Mouse (Mus musculus): ENCODE results near the gene Gm13276.
A peak's percentile ranks its signal among the peaks of the same experiment; 100 is the strongest.
"Not testable (repeated sequence)": the region's sequence is repeated elsewhere in the genome, so short reads cannot be mapped to it uniquely, and the experiment has no call there.

The Gm13276 gene

DNA sequence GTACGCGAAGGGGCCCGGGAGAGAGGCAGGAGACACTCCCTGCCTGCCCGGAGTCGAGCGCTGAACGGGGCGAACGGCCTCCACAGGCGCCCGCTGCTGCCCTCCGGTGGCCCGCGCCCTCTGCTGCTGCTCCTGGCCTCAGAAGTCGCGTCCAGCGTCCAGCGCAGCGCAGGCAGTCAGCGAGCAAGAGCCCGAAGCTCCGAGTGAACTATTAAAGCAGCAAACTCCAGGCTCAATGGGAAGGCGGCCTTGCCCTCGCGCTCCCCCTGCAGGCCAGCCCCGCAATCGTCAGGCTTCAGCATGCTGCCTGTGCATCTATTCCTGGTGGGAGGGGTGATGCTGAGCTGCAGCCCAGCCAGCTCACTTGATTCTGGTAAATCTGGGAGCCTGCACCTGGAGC lies at the start of gene Gm13276:
TSS of gene Gm13276 (plus strand) at position 301 of the 400 bp plus-strand sequence.
- DNase-seq (ENCODE audit: low spot score), result not testable (repeated sequence)

DNA sequence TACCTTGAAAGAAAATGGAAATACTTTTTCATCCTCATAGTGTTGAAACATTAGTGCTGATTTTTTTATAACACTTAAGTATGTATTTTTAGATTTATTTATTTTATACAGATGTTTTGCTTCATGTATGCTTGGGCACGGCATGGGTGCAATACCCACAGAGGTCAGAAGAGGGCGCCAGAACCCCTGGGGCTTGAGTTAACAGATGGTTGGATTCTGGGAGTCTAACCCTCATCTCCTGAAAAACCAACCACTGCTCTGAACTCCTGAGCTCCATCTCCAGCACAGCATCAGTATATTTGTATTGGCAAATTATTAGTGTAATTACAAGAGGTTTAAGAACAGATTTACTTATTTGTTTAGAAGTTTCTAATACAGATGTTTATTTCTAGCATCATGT lies 47.0 kb upstream of the Gm13276 start:
- peak; percentile 62 for DNase-seq (ENCODE audit: low spot score)

DNA sequence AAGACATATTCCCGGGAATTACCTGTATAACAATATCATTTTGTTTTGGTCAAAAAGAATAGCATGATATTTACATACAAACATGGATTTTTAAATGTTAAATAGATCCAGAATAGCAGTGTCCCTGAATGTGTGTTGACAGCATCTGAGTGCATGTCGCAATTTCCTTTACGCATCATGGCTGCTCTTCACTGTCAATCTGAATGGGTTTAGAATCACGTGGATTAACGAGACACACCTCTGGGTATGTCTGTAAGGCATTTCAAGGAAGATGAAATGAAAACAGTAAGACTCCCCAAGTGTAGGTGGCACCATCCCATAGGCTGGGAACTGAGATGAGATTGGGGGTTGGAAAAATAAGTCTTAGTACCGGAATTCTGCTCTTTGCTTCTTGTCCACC lies 46.5 kb upstream of the Gm13276 start:
- DNase-seq (ENCODE audit: low spot score), result no peak

DNA sequence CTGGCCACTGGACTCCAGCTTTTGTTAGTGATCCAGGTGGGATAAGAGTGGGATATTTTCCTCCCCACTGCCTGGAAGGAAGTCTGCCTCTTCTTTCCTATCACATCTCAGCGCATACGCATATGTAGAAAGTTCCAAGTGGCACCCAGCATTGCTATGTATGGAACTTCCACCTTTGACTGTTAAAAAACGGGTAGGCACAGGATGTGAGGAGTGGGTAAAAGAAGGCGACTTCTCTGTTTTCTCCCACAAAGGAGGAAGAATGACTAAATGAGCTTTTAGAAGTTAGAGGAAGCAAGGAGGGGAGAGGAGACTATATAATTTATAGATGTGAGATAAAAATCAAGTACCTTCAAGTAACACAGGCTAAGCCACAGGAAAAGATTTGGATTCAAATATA lies 44.1 kb upstream of the Gm13276 start:
- DNase-seq (ENCODE audit: low spot score), result no peak

DNA sequence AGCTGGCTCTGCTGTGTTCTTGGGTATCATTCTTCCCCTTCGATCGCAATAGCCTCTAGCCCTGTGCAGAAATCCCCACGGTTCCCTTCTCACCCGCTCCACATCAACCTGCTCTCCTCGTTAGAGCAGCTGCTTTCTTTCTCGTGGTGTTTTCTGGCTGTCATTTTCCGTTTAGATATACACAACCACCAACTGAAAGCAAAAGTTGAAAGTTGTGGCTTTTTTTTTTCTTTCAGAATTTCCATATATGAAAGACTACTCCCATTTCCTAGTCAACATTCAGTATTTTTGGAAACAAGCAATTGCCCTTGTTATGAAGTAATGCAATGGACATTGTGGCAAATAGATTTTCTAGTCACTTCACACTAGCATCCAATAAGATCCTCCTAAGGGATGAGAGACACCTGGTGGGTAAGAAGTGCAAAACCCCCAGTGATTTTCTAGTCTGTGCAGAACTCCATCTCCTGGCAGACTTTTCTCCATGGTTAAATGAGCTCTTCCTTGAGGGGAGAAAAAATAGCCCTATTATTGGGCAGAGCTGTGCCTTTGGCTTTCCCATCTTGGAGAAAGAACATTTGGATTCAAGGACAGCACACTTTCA lies 42.6 kb upstream of the Gm13276 start:
- no peak for DNase-seq (ENCODE audit: low spot score)

DNA sequence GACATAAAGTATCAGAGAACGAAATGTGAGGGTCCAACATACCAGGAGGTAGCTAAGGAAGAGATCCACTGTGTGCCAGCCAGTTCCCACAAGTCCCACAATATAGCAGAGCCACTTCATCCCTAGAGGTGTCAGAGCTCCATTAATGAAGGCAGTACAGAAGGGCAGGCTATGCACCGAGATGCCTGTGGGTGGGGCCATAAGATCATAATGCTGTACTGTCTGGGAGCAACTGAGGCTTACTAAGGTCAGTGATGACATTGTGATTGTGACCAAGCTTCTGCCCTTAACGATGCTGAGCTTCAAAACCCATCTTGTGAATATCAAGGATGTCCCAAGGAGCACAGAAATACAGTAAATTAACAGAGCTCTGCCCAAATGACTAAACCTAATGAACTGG lies 41.3 kb upstream of the Gm13276 start:
- no peak for DNase-seq (ENCODE audit: low spot score)

DNA sequence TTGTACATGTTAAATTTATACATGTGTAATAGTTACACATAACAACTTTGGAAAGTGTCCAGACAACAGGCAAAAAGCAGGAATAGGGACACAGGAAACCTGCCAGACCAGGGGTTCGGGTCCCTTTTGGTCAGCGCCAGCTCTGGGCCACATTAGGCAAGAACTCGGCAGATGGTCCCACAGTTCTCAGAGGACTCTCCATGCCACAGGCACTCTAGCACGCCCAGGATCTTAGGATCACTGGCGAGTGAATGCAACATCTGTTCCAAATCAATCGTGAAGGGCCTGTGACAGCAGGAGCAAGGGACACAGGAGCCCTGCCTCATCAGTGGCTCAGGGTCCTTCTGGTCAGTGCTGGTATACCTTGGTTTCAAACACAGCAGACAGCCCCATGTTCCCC lies 35.6 kb upstream of the Gm13276 start:
- no peak for DNase-seq (ENCODE audit: low spot score)

DNA sequence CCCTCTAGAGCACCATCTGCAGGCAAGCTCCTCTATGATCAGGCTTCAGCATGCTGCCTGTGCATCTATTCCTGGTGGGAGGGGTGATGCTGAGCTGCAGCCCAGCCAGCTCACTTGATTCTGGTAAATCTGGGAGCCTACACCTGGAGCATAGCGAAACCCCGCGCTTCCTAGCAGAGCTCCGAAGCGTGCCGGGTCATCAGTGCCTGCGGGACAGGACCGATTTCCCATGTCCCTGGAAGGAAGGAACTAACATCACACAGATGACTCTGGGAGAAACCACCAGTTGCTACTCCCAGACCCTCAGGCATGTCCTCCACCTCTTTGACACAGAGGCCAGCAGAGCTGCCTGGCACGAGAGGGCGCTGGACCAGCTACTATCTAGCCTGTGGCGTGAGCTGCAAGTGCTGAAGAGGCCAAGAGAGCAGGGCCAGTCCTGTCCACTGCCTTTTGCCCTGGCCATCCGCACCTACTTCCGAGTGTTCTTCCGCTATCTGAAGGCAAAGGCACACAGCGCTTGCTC lies 30.6 kb upstream of the Gm13276 start, which contains the start of gene Gm13271:
TSS of gene Gm13271 (plus strand) at position 51 of the 523 bp plus-strand sequence.
- DNase-seq (ENCODE audit: low spot score), result peak; percentile 71

DNA sequence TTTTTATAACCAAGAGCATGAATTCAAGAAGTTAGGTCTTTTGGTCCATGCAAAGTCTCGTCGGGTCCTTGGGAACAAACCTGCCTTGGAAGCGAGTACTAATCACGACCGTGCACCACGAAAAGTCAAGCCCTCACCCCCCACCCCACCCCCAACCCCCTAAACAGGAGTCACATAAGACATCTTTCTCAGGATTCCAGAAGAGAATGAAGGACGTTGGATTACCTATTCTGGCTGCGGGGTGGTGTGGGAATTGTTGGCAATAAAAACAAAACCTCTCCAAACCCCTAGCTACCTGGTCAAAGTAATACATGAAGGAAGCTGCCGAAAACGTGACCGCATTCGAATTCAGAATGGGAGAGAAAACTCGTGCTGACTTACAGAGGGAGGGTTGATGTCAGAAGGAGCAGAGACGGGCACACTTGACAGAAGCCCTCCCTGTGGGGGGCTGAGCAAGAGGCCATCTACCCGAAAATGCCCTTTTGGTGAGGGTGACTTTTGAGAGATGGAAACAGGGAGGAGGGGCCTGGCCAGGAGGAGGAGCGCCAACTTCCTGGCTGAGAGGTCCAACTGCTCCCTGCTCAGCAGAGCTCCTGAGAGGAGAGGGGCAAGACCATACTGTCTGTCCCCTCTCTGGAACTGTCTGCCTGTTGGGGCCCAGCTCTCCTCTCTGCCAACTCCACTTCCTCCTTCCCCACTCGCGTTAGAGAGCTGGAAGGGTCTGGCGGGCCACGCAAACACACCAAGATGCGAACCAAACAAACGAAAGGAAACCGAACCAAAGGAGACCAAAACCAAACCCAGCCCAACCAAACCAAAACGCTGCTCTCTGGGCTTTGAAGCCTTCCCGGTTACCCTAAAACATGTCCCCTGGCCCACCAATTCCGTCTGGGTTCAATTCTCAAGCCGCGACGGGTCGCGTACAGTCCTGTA lies 28.7 kb upstream of the Gm13276 start:
- DNase-seq (ENCODE audit: low spot score), result not testable (repeated sequence)

DNA sequence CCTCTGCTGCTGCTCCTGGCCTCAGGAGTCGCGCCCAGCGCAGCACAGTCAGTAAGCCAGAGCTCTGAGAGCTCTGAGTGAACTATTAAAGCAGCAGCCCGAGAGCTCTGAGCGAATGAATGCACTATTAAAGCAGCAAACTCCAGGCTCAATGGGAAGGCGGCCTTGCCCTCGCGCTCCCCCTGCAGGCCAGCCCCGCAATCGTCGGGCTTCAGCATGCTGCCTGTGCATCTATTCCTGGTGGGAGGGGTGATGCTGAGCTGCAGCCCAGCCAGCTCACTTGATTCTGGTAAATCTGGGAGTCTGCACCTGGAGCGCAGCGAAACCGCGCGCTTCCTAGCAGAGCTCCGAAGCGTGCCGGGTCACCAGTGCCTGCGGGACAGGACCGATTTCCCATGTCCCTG lies 27.9 kb upstream of the Gm13276 start:
- DNase-seq (ENCODE audit: low spot score), result peak; percentile 86

DNA sequence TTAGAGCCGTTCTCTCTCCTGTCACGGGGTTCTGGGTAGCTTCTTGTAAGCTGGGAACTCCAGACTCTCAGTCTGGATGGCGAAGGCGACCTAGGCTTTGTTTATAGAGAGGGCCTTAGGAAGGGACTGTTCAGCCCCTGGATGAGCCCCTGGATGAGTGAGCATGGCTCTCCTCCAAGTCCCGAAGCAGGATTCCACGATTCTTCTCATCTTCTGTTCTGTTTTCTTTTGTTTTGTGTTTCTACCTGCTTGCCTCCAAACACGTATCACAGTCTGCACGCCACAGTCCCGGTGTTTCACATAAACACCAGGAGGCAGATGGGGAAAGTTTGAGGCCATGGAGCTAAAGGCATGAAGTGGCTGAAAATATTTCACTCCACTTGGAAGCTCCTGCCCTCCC lies 26.8 kb upstream of the Gm13276 start:
- DNase-seq (ENCODE audit: low spot score), result not testable (repeated sequence)

DNA sequence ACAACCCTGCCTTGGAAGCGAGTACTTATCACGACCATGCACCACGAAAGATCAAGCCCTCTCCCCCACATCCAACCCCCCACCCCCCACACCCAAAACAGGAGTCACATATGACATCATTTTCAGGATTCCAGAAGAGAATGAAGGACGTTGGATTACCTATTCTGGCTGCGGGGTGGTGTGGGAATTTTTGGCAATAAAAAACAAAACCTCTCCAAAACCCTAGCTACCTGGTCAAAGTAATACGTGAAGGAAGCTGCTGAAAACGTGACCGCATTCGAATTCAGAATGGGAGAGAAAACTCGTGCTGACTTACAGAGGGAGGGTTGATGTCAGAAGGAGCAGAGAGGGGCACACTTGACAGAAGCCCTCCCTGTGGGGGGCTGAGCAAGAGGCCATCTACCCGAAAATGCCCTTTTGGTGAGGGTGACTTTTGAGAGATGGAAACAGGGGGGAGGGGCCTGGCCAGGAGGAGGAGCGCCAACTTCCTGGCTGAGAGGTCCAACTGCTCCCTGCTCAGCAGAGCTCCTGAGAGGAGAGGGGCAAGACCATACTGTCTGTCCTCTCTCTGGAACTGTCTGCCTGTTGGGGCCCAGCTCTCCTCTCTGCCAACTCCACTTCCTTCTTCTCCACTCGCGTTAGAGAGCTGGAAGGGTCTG lies 25.8 kb upstream of the Gm13276 start, which contains the start of gene Gm13283:
TSS of gene Gm13283 (plus strand) at position 510 of the 659 bp plus-strand sequence.
- DNase-seq (ENCODE audit: low spot score), result peak; percentile 40

DNA sequence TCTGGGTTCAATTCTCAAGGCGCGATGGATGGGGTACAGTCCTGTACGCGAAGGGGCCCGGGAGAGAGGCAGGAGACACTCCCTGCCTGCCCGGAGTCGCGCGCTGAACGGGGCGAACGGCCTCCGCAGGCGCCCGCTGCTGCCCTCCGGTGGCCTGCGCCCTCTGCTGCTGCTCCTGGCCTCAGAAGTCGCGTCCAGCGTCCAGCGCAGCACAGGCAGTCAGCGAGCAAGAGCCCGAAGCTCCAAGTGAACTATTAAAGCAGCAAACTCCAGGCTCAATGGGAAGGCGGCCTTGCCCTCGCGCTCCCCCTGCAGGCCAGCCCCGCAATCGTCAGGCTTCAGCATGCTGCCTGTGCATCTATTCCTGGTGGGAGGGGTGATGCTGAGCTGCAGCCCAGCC lies 25.1 kb upstream of the Gm13276 start:
- DNase-seq (ENCODE audit: low spot score), result peak; percentile 46

DNA sequence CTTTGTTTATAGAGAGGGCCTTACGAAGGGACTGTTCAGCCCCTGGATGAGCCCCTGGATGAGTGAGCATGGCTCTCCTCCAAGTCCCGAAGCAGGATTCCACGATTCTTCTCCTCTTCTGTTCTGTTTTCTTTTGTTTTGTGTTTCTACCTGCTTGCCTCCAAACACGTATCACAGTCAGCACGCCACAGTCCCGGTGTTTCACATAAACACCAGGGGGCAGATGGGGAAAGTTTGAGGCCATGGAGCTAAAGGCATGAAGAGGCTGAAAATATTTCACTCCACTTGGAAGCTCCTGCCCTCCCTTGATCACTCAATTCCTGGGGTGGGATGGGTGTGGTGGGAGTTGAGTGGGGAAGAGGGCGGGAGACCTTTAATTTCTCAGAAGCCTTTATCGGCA lies 23.7 kb upstream of the Gm13276 start:
- DNase-seq (ENCODE audit: low spot score), result peak; percentile 74

DNA sequence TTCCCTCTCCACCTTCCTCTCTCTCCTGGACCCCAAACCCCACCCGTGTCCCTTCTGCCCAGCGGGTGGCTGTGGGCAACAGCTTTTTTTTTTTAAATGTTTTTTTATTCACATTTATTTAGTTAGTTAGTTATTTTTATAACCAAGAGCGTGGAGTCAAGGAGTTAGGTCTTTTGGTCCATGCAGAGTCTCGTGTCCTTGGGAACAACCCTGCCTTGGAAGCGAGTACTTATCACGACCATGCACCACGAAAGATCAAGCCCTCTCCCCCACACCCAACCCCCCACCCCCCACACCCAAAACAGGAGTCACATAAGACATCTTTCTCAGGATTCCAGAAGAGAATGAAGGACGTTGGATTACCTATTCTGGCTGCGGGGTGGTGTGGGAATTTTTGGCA lies 23.2 kb upstream of the Gm13276 start:
- DNase-seq (ENCODE audit: low spot score), result not testable (repeated sequence)

DNA sequence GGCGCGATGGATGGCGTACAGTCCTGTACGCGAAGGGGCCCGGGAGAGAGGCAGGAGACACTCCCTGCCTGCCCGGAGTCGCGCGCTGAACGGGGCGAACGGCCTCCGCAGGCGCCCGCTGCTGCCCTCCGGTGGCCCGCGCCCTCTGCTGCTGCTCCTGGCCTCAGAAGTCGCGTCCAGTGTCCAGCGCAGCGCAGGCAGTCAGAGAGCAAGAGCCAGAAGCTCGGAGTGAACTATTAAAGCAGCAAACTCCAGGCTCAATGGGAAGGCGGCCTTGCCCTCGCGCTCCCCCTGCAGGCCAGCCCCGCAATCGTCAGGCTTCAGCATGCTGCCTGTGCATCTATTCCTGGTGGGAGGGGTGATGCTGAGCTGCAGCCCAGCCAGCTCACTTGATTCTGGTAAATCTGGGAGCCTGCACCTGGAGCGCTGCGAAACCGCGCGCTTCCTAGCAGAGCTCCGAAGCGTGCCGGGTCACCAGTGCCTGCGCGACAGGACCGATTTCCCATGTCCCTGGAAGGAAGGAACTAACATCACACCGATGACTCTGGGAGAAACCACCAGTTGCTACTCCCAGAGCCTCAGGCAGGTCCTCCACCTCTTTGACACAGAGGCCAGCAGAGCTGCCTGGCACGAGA lies 22.0 kb upstream of the Gm13276 start:
- not testable (repeated sequence) for DNase-seq (ENCODE audit: low spot score)

DNA sequence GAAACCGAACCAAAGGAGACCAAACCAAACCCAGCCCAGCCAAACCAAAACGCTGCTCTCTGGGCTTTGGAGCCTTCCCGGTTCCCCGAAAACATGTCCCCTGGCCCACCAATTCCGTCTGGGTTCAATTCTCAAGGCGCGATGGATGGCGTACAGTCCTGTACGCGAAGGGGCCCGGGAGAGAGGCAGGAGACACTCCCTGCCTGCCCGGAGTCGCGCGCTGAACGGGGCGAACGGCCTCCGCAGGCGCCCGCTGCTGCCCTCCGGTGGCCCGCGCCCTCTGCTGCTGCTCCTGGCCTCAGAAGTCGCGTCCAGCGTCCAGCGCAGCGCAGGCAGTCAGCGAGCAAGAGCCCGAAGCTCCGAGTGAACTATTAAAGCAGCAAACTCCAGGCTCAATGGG lies 12.0 kb upstream of the Gm13276 start, which contains the start of gene Gm13290:
TSS of gene Gm13290 (plus strand) at position 301 of the 400 bp plus-strand sequence.
- DNase-seq (ENCODE audit: low spot score), result not testable (repeated sequence)

DNA sequence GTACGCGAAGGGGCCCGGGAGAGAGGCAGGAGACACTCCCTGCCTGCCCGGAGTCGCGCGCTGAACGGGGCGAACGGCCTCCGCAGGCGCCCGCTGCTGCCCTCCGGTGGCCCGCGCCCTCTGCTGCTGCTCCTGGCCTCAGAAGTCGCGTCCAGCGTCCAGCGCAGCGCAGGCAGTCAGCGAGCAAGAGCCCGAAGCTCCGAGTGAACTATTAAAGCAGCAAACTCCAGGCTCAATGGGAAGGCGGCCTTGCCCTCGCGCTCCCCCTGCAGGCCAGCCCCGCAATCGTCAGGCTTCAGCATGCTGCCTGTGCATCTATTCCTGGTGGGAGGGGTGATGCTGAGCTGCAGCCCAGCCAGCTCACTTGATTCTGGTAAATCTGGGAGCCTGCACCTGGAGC lies 8.9 kb upstream of the Gm13276 start, which contains the start of gene Gm13289:
TSS of gene Gm13289 (plus strand) at position 301 of the 400 bp plus-strand sequence.
- not testable (repeated sequence) for DNase-seq (ENCODE audit: low spot score)

DNA sequence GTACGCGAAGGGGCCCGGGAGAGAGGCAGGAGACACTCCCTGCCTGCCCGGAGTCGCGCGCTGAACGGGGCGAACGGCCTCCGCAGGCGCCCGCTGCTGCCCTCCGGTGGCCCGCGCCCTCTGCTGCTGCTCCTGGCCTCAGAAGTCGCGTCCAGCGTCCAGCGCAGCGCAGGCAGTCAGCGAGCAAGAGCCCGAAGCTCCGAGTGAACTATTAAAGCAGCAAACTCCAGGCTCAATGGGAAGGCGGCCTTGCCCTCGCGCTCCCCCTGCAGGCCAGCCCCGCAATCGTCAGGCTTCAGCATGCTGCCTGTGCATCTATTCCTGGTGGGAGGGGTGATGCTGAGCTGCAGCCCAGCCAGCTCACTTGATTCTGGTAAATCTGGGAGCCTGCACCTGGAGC lies 6.0 kb upstream of the Gm13276 start, which contains the start of gene Gm13272:
TSS of gene Gm13272 (plus strand) at position 301 of the 400 bp plus-strand sequence.
- DNase-seq (ENCODE audit: low spot score), result not testable (repeated sequence)

DNA sequence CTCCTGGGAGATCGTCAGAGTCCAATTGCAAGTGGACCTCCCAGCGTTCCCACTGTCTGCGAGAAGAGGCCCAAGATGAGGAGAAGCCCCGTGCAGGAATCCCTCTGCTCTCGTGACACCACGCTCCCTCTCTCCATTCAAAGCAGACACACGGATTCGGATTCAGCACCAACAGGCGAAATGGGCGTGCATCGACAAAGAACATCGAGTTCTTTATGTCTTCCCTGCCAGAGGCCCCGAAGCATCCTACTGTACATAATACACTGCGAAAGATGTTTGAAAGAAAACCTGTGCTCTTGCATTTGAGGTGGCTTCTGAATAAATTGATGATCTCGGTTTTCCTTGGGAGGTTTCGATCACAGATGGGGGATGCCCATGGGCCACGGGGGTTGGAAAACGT lies 5.2 kb upstream of the Gm13276 start:
- not testable (repeated sequence) for DNase-seq (ENCODE audit: low spot score)

DNA sequence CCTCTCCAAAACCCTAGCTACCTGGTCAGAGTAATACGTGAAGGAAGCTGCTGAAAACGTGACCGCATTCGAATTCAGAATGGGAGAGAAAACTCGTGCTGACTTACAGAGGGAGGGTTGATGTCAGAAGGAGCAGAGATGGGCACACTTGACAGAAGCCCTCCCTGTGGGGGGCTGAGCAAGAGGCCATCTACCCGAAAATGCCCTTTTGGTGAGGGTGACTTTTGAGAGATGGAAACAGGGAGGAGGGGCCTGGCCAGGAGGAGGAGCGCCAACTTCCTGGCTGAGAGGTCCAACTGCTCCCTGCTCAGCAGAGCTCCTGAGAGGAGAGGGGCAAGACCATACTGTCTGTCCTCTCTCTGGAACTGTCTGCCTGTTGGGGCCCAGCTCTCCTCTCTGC lies 3.7 kb upstream of the Gm13276 start, which contains the start of gene Ifnz:
TSS of gene Ifnz (plus strand) at position 301 of the 400 bp plus-strand sequence.
- not testable (repeated sequence) for DNase-seq (ENCODE audit: low spot score)

Data from urinary bladder, postnatal 25 days (tissue).